Mouse (Mus musculus) left cerebral cortex, postnatal 36 days (tissue): ENCODE results near the gene Ankar. TPM values are rescaled to one million over a fixed set of nuclear protein-coding genes. Genes with fewer than 3 reads are reported as not detected.

ENCODE experiments used
- DNase-seq, 2 experiments: peaks; one replicate each; pipeline ENCODE4 v3.0.0; 2021 to 2022; ENCODE audit warnings: low spot score in 2 of 2, mixed read lengths in 1 of 2
- intact Hi-C: fragments of 180-260 bp; cut with DNase I; formaldehyde crosslinking; loops from one replicate; pipeline ENCODE4 v1.15.1; 2025
- total RNA-seq, 2 experiments: library from RNA; stranded (reverse); gene quantifications; 2 replicates each; pipeline ENCODE4 v1.2.3; 2021

Gene Ankar
- total RNA-seq: not detected

GRCm38 (mm10) chr1:72700479-72700878 is at the start of gene Ankar:
TSS of gene Ankar (minus strand) at chr1:72700579.
- intact Hi-C loops: loop anchor here (10.0 kb wide), 1 partner anchor 386 kb away; no protein-coding TSS in a partner anchor
- DNase-seq: no peak

GRCm38 (mm10) chr1:72746382-72746781 is 46.0 kb upstream of the Ankar start:
- intact Hi-C loops: no loop called here
- DNase-seq: peak; percentile 74 to 80

DNA sequence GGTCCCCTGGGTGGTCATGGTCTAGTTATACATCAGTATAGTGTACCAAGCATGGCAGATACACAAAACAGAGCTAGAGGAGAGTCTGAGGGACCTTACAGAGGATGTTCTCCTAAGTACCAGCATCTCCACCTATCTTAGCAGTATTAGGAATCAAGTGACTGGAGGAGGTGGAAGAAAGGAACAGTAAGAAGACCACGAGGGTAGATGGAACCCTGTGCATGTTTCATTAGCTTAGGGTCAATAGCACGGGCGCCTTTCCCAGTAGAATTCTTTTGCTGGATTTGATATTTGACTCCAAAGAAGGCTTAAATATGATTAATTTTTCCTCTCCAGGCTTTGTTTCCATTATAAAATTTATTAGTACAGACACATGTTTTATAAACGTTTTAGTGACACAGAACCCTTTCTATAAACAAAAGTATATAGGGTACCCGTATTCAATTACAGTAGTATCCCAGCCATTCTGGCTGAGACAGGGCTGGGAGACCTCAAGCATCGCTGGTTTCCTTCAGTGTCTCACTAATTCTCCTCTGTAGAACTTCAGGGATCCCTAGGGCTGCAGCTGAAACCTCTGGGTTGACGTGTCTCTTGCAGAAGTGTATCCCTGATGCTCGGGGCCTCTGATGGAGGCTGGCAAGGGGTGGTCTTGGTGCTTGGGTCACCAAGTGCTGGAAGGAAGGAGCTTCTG is 44.6 kb upstream of the Ankar start:
- DNase-seq: no peak
- intact Hi-C loops: no loop called here

DNA sequence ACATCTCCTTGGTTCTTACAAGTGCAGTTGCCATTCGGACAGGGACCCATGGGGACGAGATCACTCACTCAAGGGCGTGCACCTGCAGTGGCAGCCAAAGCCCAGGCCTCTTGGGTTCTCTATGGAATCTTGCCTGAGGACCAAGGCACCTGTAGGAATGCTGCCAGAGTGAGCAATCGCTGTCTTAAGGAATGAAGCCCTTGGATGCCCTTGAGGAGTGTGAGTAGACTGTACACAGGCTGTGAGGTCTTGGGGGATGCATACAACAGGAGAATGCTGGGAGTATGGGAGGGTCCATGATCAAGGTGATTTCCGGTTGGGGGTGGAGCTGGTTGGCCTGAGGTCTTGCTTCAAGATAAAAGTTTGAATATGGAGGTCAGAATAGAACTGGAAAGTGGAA is 41.0 kb upstream of the Ankar start:
- DNase-seq: no peak
- intact Hi-C loops: no loop called here

DNA sequence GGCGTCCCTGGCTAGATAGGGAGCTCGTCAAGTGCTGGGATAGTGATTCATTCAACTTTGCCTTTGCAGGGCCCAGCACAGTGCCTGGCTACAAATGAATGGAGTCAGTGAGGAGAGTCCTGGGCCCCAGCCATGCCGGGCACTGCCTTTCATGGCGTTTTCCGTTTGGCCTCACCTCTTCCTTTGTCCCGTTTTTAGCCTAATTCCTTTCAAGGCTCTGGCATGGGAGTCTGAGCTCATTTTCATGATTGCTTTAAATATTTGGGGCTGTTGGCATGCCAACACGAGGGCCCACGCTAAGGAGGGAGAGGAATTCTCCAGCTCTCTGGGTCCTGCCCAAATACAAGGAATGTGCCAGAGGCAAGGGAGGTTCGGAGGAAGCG is 39.3 kb upstream of the Ankar start:
- peak; percentile 19 to 32 for DNase-seq
- intact Hi-C loops: loop anchor here (10.0 kb wide), 1 partner anchor 85 kb away; the partner anchor contains the start of gene Igfbp2

GRCm38 (mm10) chr1:72738946-72739680 is 38.7 kb upstream of the Ankar start:
- intact Hi-C loops: loop anchor here (10.0 kb wide), 1 partner anchor 86 kb away; the partner anchor contains the start of gene Igfbp2
- DNase-seq: no peak

DNA sequence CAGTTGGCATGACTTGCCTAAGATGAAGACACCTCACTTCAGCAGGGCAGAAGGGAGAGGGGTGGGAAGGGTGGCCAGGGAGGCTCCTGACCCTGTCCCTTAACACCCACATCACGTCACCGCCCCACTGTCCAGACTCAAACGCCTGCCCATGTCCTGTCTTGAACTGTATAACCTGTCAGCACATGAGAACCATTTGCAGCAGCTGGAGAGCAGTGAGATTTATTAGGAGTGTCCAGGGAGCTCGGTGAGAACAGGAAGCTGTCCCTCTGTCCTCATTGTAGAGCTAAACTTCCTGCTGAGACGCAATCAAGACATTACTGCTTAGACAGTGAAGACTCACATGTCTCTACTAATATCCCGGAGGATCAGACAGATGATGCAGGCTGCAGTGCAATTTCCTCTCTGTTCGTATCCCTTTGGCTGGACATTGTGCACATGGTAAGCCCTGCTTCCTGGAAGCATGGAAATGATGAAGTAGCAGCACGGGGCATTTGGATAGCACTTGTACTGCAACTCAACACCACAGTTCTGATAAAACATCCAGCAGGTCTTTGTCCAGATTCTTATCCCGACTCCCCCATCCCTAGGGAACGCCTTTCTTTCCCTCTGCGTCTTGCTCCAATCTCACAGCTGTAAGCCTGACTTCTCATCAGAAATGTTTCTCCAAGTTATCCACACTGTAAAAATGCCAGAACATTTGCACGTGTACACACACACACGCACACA is 36.2 kb upstream of the Ankar start:
- intact Hi-C loops: loop anchor here (10.0 kb wide), 1 partner anchor 88 kb away; the partner anchor contains the start of gene Igfbp2
- no peak for DNase-seq

DNA sequence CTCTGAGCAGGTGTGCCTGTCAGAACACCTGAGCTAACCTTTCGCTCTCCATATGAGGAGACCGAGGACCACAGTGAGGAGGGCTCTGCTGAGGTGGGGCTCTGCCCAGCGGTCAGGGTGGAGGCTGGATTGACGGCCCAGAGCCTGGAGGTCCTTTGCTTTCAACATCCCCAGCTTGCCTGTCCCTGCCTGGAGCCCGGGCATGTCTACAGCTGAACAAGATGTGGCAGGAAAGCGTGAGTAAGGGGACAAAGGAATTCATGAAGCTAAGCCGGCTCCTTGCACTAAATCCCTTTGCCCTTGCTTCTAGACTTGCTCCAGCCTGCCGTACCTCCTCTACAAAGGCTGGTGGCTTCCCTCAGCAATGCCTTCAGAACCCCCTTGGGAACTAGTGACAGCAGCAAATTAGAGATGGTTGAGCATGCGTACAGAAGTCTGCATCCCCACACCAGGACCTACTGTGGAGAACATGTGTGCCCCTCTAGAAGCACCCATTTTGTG is 32.9 kb upstream of the Ankar start:
- no peak for DNase-seq
- intact Hi-C loops: loop anchor here (10.0 kb wide), 1 partner anchor 92 kb away; the partner anchor contains the start of gene Igfbp2

DNA sequence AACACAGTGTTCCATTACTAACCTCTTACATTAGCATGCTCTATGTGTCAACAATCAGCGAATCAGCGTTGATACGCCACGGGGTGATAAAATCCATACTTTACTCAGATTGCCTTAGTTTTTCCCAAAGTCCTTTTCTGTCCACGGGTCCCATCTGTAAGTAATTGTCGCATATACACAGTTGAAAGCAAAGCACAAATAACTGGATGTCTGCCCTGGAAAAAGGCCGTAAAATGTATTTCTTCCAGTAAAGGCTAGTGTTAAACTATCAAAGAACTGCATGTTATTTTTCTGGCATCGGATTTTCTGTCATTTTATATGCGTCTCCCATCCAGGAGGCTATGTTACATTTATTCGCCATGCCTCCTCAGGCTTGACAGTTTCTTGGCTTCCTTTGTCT is 29.7 kb upstream of the Ankar start:
- DNase-seq: no peak
- intact Hi-C loops: loop anchor here (10.0 kb wide), 1 partner anchor 95 kb away; the partner anchor contains the start of gene Igfbp2

DNA sequence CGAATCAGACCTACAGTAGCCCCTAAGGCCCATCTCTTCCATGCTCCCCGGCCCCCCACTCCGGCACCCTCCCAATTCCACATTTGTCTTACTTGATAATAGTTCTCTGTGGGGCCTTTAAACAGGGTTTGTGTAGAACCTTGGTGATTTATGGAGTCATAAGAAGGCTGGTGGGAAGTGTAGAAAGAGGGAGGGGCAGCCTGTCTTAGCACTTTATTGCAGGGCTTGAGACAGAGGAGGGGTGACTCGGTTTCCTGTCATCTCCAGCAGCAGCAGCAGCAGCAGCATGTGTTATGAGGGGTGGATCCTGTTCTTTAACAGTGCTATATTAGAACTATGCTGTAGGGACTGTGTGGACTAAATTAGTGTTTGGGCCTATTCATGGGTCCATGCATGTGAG is 28.4 kb upstream of the Ankar start:
- intact Hi-C loops: no loop called here
- DNase-seq: no peak

- no peak for DNase-seq
- intact Hi-C loops: no loop called here
Measured at GRCm38 (mm10) chr1:72725941-72726340, 25.6 kb upstream of the Ankar start.

DNA sequence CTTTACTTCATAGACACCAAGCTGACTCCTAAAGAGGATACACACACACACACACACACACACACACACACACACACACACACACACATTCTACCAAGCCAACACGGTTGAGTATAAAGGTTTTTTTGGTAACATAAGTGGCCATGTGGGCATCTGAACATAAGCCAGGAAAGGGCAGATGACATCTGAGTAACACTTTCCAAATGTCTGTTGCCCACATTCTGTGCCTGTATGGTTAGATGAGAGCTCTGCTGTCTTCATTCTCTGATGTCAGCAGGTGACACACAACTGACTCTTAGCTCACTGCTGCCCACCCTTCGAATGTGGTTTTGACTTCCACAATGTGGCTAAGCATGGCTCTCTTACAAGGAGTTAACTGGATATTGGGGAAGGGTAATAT is 24.0 kb upstream of the Ankar start:
- no peak for DNase-seq
- intact Hi-C loops: no loop called here

- intact Hi-C loops: no loop called here
- DNase-seq: no peak
Measured at GRCm38 (mm10) chr1:72722646-72723045, 22.3 kb upstream of the Ankar start.

- intact Hi-C loops: no loop called here
- DNase-seq: no peak
Measured at GRCm38 (mm10) chr1:72720115-72720725, 19.8 kb upstream of the Ankar start.

- intact Hi-C loops: loop anchor here (1.0 to 5.0 kb wide), 2 partner anchors 136 to 1108 kb away; no protein-coding TSS in a partner anchor
Measured at GRCm38 (mm10) chr1:72718846-72719245, 18.5 kb upstream of the Ankar start.

GRCm38 (mm10) chr1:72717540-72717939 is 17.2 kb upstream of the Ankar start:
- intact Hi-C loops: loop anchor here (5.0 kb wide), 1 partner anchor 1110 kb away; no protein-coding TSS in a partner anchor
- DNase-seq: no peak

More at GRCm38 (mm10) chr1:72718846-72719245, 18.5 kb upstream of the Ankar start:
- DNase-seq: peak; percentile 33 to 41

GRCm38 (mm10) chr1:72716926-72717325 is 16.5 kb upstream of the Ankar start:
- DNase-seq: peak; percentile 42 to 66
- intact Hi-C loops: loop anchor here (5.0 kb wide), 1 partner anchor 1110 kb away; no protein-coding TSS in a partner anchor

DNA sequence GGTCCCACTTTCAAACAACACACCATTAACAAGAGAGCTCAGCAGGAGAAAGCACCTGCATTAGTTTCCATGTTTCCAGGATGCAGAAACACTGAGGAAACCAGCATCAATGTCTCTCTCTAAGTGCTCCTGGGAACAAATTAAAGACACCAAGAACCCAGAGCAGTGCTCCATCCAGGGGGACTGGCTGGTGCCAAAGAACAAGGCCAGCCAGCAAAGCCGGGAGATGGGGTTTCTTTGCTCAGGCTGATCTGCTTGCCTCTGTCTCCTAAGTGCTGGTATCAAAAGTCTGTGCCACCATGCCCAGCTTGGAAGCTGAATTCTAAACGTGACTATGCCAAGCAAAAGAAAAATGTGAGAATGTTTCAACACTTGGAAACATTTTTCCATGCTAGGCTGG is 16.0 kb upstream of the Ankar start:
- intact Hi-C loops: loop anchor here (5.0 kb wide), 1 partner anchor 1111 kb away; no protein-coding TSS in a partner anchor
- DNase-seq: no peak
